Mouse (Mus musculus) heart, postnatal 0 days (tissue): ENCODE data around the gene Ppp1r37. TPM values are rescaled to one million over a fixed set of nuclear protein-coding genes. Genes with fewer than 3 reads are reported as not detected.

Source experiments
- ATAC-seq: fragments of 200-750 bp; cut with Nextera tagmentation; 2 replicates; pipeline ENCODE4 v1.8.0; 2017; ENCODE audit warnings: low read depth, moderate number of reproducible peaks, moderate library complexity; ENCODE audit not compliant: insufficient read depth
- DNase-seq: peaks from one replicate; pipeline ENCODE4 v3.0.0-alpha.2; 2016; ENCODE audit warnings: low spot score
- H3K27ac ChIP-seq: fragments of 300-500 bp; sonication (generic); 2 replicates; pipeline ENCODE4 v1.5.1; 2014; ENCODE audit warnings: low read depth, mild to moderate bottlenecking
- H3K27me3 ChIP-seq: fragments of 300-500 bp; sonication (generic); 2 replicates; pipeline ENCODE4 v1.6.1; 2014; ENCODE audit warnings: low read length, mixed read lengths; ENCODE audit not compliant: control insufficient read depth, insufficient read depth
- H3K36me3 ChIP-seq: fragments of 300-500 bp; sonication (generic); replicated peaks from 2 replicates; pipeline ENCODE4 v1.6.1; 2014; ENCODE audit warnings: low read length, mixed read lengths; ENCODE audit not compliant: control insufficient read depth, insufficient read depth
- H3K4me1 ChIP-seq: fragments of 300-500 bp; sonication (generic); 2 replicates; pipeline ENCODE4 v1.6.1; 2014; ENCODE audit warnings: antibody characterized with exemption; ENCODE audit not compliant: control insufficient read depth, insufficient read depth
- H3K4me2 ChIP-seq: fragments of 300-500 bp; sonication (generic); 2 replicates; pipeline ENCODE4 v1.6.1; 2014; ENCODE audit warnings: low read depth, mild to moderate bottlenecking, low read length, moderate library complexity
- H3K4me3 ChIP-seq: fragments of 300-500 bp; sonication (generic); 2 replicates; pipeline ENCODE4 v1.5.1; 2014; ENCODE audit warnings: low read depth, low read length
- H3K9ac ChIP-seq: fragments of 300-500 bp; sonication (generic); replicated peaks from 2 replicates; pipeline ENCODE4 v1.6.1; 2014; ENCODE audit warnings: low read depth, low read length, mixed read lengths
- H3K9me3 ChIP-seq: fragments of 300-500 bp; sonication (generic); replicated peaks from 2 replicates; pipeline ENCODE4 v1.6.1; 2016; ENCODE audit warnings: low read length; ENCODE audit not compliant: control insufficient read depth
- CTCF ChIP-seq: IDR thresholded peaks from 2 replicates; pipeline ENCODE4 v1.5.1; 2016; ENCODE audit warnings: antibody characterized with exemption, control low read depth, low read depth
- EP300 ChIP-seq: IDR thresholded peaks from 2 replicates; pipeline ENCODE4 v1.6.1; 2016; ENCODE audit warnings: antibody characterized with exemption, low read depth
- WGBS: fragments of 180-500 bp; shearing (Covaris S2); extraction: QIAGEN DNeasy Blood & Tissue Kit; methylation state at CpG from one replicate; pipeline ENCODE4 v1.1.7; 2014; 5-methylcytosine and 5-hydroxymethylcytosine counted together
- polyA plus RNA-seq: library from polyadenylated mRNA; unstranded; fragments of >200 nt; fragmentation: Nextera tagmentation; extraction: Ambion mirVana; gene quantifications from 2 replicates; pipeline ENCODE4 v1.2.1, GENCODE M21; 2015
- total RNA-seq: library from RNA; depleted of rRNA; stranded (reverse); fragments of >200 nt; gene quantifications from 2 replicates; pipeline ENCODE4 v1.2.3, GENCODE M21; 2014; ENCODE audit warnings: low replicate concordance

The Ppp1r37 gene
- total and polyA plus RNA-seq, 2 experiments from 2014 or later: 12.6 to 40.6 TPM

- TF ChIP-seq EP300 (no peak), CTCF (no peak)
- H3K36me3 ChIP-seq: peaks cover 29% of the 10 kb centered on the region
- 89% methylated on average over 8 of the region's 8 CpGs for WGBS
- ATAC-seq (no peak), DNase-seq (no peak)
- no peak overlapping the region for H3K4me2 ChIP-seq
- no peak overlapping the region for H3K9ac ChIP-seq
- H3K4me3 ChIP-seq: no peak overlapping the region
- H3K27me3 ChIP-seq: no peaks in the 10 kb centered on the region
- no peaks in the 10 kb centered on the region for H3K9me3 ChIP-seq
- H3K4me1 ChIP-seq: peaks cover 6% of the 10 kb centered on the region; the same call in 1 of the 2 replicates
- no peak overlapping the region for H3K27ac ChIP-seq
Measured at GRCm38 (mm10) chr7:19567426-19567825, 4.5 kb upstream of the Ppp1r37 start.

- DNase-seq (no peak), ATAC-seq (no peak)
- Histone ChIP-seq H3K36me3 (peaks cover 29% of the 10 kb centered on the region), H3K4me1 (peaks cover 3% of the 10 kb centered on the region; the same call in 1 of the 2 replicates), H3K27me3 (no peaks in the 10 kb centered on the region), H3K9me3 (no peaks in the 10 kb centered on the region), H3K9ac (no peak overlapping the region), H3K27ac (no peak overlapping the region), H3K4me3 (no peak overlapping the region), H3K4me2 (no peak overlapping the region)
- WGBS: 88% methylated on average over 2 of the region's 2 CpGs
- TF ChIP-seq EP300 (no peak), CTCF (no peak)
Measured at GRCm38 (mm10) chr7:19565803-19566202, 2.9 kb upstream of the Ppp1r37 start.

GRCm38 (mm10) chr7:19564455-19564854 lies 1.6 kb upstream of the Ppp1r37 start:
- peaks cover 28% of the 10 kb centered on the region for H3K36me3 ChIP-seq
- H3K27me3 ChIP-seq: no peaks in the 10 kb centered on the region
- H3K9me3 ChIP-seq: no peaks in the 10 kb centered on the region
- H3K4me1 ChIP-seq: peaks cover 15% of the 10 kb centered on the region; the same call in 1 of the 2 replicates
- H3K4me2 ChIP-seq: no peak overlapping the region
- no peak overlapping the region for H3K4me3 ChIP-seq
- 89% methylated on average over 4 of the region's 4 CpGs for WGBS
- H3K9ac ChIP-seq: no peak overlapping the region
- H3K27ac ChIP-seq: no peak overlapping the region
- ATAC-seq: no peak
- no peak for DNase-seq
- TF ChIP-seq EP300: no peak
- TF ChIP-seq CTCF: 0 out of 2 replicates have a peak, but pooled peaks have one; percentile 11

DNA sequence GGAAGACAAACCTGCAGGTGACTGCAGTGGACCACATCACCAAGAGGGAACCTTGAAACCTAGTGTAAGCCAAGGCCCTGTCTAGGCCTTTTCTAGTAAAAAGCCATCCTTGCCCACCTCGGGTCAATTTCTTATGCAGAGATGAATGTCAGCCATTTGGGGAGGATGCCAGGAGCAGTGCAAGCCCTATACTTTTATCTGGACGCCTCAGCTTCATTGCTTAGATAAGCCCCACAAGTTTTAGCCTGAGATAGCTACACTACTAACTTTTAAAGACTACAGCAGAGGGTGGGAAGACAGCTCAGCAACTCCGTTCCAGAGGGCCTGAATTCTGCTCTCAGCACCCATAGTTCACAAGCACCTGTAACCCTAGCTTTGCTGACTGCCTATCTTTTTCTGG lies 1.0 kb upstream of the Ppp1r37 start:
- H3K27me3 ChIP-seq: no peaks in the 10 kb centered on the region
- no peak overlapping the region for H3K27ac ChIP-seq
- peaks cover 21% of the 10 kb centered on the region; the same call in 1 of the 2 replicates for H3K4me1 ChIP-seq
- ATAC-seq (no peak), DNase-seq (no peak)
- WGBS: 75% methylated on average over 3 of the region's 3 CpGs
- TF ChIP-seq CTCF: no peak
- no peak overlapping the region for H3K4me3 ChIP-seq
- no peak overlapping the region for H3K4me2 ChIP-seq
- H3K9ac ChIP-seq: no peak overlapping the region
- no peaks in the 10 kb centered on the region for H3K9me3 ChIP-seq
- H3K36me3 ChIP-seq: peaks cover 24% of the 10 kb centered on the region

GRCm38 (mm10) chr7:19561765-19562642 lies 872 bp downstream of the Ppp1r37 start:
- no peak for TF ChIP-seq EP300
- no peak for TF ChIP-seq CTCF
- Histone ChIP-seq H3K4me3 (peak overlapping the region; percentile 63), H3K9ac (peak overlapping the region; percentile 94), H3K9me3 (no peaks in the 10 kb centered on the region), H3K36me3 (peaks cover 18% of the 10 kb centered on the region), H3K4me1 (peaks cover 31% of the 10 kb centered on the region; the same call in 1 of the 2 replicates), H3K27me3 (no peaks in the 10 kb centered on the region), H3K4me2 (peak overlapping the region; percentile 71), H3K27ac (peak overlapping the region; percentile 93)
- WGBS: under 1% methylated on average over 102 of the region's 102 CpGs
- DNase-seq (peak; percentile 95), ATAC-seq (peak; percentile 87)
